Mouse (Mus musculus): ENCODE results near the gene Bud13.

The Bud13 gene

GRCm38 (mm10) chr9:46345887-46346665 lies 63.3 kb downstream of the Bud13 start:
- TF ChIP-seq GATA4 (IDR thresholded peaks at IDR 0.05; ENCODE audit: insufficient replicate concordance, low read length) = no peak

Data from liver, adult (tissue).